Mouse (Mus musculus): ENCODE measurements at regions not wholly inside any gene's neighbourhood (a gene's known extent, or its start where the extent isn't known, plus 50 kb on each side); places are given as distances from the start of the nearest gene placed in this dataset.
A peak's percentile ranks its signal among the peaks of the same experiment; 100 is the strongest.

DNA sequence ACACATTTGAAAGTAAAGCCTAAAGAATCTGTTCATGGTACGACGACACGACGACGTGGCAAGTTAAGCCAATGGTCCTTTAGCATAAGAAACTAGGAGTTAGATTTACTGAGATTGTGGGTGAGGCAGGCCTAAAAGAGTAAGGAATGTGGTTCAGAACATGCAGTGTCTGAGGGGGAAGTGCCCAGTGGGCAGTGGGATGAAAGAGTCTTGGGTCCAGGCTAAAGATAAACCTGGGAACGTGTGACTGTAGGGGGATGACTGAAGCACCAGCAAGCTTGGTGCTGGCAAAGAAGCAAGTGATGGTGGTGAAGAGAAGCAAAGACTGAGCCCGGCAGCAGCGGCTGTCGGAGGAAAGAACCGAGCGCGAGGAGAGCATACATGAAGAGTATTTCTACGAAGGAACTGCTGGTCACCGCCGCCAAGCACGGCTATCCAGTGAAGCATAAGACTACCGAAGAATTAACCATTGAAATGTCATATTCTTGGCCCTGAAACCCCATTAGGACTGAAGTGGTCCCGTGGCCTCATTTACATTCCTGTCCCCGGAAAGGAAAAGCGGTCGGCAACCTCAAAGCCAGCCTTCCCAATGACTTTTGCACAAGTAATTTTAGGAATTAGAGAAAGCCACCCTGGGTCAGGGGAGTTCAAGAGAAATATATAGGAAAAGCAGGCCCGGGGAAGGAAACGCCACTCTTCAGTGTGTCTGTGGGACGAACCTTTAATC lies 76.2 kb upstream of the Armc2 start:
- DNase-seq (ENCODE audit: low spot score): no peak

DNA sequence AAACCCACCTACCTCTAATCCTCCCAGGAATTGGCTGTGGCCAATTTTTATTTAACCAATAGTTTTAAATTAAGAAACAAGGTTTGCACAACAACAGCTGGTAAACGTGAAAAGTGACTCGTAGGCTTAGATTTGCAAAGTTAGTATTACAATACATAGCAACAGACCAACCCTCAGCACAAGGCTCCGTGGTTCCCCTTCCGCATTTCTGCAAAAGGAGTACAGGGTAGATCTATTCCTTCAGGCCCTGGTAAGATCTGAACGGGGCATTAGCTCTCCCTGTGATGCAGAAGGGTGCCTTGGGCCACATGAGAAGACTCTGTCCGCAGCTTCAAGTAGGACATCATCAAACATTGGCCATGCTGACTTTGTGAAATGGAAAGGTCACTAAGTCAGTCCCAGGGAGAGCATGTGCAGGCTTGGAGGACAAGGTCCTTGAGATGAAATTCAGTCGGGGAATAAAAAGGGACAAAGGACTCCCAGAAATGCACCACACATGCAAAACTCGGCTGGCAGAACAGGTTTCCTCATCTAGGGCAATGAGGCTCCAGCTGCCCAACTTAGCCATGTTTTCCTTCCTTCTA lies 75.0 kb upstream of the Armc2 start:
- no peak for DNase-seq (ENCODE audit: low spot score)

DNA sequence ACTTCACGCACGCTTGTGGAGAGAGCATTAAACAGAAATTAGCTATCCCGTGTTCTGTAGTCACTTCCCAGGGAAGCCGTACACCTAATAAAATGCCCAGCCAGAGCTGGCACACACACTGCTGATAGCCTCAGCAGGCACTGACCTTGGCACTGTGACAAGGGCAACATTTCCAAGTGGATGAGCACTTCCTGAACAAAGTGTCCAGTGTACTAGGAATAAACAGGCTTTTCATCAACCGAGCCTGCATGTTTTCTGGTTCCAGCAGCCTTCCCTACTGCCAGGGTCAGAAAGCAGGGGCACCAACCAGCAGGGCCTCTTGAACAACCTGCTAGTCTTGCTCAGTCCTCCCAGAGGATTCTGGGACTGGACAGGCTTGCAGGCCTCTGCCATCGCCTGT lies 74.3 kb upstream of the Armc2 start:
- peak; percentile 51 for DNase-seq (ENCODE audit: low spot score)

DNA sequence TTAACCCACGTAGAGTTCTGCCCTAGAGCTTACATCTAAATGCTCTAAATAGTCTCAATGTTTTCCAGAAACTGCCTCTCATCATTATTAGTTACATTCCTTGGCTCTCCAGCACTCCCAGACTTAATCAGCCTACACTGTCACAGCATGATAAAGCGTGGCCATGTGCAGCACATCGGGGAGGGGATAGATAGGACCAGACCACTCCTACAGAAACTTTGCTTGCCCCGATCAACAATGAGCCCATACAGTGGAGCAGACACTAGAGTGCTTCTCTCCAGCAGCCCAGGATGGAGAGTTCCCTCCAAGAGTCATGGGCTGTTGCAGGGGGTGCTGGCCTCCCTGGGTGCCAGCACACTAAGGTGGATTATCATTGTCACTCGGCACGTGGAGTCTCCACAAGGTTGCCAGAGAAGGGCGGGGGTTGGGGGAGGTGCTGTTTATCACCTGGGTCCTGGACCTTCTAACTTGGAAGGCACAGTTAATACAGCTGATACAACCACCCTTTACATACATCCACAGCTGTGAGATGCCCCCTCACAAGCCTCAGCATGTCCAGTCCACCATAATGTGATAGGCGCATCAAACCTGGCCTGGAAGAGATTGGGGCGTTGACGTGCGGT lies 73.4 kb upstream of the Armc2 start:
- DNase-seq (ENCODE audit: low spot score): no peak

DNA sequence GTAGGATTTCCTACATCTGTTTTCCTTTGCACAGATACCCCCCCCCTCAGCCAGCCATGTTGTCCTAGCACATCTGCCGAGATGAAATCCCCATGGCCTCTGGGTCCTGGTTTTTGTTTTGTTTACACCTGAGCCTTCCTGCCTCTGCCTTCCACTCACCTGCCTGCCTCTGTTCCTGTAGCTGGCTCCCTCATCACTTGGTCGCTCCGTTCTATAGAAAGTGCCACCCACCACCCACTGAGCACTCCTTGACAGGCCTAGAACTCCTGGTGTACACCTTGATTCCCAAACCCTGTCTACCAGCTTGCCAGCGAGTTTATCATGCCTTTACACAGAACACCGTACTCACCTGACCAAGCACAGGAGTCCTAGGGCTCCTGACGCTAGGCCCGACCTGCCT lies 72.6 kb upstream of the Armc2 start:
- DNase-seq (ENCODE audit: low spot score): no peak

DNA sequence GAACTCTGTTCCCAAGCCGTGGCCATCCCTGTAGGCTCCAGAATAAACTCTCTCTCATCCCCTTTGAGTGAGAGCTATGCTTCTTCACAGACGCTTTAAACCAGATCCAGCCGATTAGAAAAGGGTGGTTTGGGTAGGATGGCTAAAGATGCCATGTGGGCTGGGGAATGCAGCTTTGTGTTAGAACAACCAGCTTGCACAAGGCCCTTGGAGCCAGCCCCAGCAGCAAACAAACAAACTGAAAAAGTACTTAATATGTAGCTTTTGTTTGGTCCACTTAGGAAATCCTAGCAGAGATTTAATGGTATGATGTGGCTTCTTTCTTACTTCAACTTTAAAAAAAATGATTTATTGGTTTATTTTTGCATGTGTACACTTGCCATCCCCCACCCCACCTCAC lies 71.9 kb upstream of the Armc2 start:
- no peak for DNase-seq (ENCODE audit: low spot score)

DNA sequence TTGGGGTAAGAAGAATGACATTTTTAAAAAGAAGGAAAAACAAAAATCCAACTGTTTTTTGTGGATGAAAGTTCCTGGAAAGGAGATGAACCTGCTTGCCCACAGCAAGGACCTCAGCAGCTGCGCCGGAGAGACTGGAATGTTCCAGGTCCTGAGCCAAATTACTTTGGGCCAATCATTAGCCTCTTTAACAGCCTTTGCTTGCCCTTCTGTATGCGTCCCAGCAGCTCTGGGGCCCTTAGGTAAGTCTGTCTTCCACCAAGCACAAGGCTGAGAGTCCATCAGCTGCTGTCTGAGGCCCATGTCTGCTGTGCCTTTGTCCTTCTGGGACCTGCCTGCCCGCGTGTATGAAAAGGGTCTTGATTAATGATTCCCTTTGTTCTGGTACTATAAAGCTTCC lies 71.4 kb upstream of the Armc2 start:
- peak; percentile 75 for DNase-seq (ENCODE audit: low spot score)

DNA sequence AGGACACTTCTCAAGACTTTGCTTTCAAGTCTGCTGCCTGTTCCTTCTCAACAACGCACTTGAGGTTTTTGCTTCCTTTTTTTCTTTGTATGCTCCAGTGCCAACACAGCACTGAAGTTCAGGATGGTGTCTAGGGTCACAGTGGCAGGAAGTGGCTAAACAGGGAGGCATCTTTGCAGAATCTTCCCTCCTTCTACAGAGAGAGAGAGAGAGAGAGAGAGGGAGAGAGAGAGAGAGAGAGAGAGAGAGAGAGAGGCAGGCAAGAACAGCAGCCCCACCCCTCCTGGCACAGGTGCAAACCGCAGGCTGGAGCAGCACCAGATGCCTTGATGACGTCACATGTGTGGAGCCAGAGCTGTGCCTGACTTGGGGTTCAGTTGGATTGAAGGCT lies 71.0 kb upstream of the Armc2 start:
- DNase-seq (ENCODE audit: low spot score): peak; percentile 88

DNA sequence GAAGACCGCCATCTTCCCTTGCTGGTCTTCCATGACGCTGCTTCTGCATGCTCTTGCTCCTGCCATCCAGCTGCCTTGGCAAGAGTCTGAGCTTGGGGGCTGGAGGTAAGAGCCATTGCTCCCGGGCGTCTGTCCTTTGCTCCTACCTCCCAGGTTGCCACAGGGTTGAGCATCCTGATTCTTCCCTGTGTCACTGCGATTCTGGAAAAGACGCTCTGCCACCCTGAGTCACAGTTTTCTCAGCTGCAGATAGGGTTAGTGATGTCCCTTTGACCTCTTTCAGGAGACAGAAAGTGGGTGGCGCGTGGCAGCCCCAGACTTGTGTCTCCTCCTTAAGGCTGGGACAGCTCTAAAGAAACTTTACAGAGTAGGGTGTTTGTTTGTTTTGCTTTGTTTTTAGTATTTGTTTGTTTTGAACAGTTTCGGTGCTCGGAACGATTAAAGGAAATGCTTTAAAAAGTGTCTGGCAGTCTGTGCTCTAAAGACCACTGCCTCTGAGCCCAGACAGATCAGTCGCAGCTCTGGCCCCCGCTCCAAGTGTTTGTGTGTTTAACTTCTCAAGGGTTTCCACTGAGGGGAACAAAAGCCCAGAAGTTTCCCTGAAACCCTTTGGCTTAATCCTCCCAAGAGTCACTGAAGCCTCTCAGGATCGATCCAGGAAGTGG lies 70.5 kb upstream of the Armc2 start:
- DNase-seq (ENCODE audit: low spot score): no peak

DNA sequence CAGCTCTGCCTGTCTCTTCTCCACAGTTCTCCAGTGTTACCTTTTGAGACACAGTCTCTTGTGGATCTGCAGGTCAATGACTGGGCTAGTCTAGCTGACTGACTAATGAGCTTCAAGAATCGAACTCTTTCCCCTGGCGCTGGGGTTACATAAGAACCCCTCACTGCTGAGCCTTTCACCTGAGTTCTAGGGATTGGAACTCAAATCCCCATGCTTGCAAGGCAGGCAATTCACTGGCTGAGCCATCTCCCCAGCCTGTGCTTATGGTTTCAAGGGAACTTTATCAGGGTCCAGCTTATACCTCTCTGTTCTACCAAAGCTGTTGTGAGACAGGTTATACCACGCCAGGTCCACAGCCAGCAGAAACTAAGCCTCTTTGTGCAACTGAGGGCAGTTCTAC lies 69.7 kb upstream of the Armc2 start:
- DNase-seq (ENCODE audit: low spot score): no peak

DNA sequence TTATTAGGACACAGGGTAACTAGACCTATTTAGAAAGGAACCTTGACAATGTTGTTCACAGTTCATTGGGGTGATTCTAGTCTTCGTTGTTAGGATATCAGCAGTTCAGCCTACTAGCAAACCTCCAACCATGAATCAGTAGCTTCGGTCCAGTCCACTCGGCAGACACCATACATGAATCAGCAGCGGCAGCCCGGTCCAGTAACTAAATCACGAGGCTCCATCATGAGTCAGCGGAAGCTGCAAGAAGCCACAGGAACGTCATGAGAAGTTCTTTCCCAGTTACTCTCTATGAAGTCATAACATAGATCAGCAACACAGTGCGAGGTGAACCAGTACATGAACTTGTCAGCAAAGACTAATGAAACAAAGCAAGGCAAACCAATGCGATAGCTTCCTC lies 68.4 kb upstream of the Armc2 start:
- DNase-seq (ENCODE audit: low spot score): no peak

DNA sequence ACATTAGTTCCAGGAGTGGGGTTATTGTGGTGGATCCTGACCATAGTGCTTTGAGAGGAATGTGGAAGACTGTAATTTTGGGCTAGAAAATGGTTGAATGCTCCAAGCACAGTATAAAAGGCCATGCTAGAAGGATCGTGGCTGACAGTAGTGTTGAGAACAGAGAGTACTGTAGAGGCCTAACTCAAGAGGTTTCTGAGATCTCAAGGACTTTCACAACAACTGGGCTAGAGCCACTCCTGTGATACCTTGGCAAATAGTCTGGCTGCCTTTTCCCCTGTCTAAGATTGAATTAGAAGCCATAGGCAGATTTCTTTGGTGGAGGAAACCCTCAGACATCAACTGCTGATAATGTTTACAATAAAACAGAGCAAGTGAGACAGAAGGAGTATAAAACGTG lies 67.1 kb upstream of the Armc2 start:
- DNase-seq (ENCODE audit: low spot score): no peak

DNA sequence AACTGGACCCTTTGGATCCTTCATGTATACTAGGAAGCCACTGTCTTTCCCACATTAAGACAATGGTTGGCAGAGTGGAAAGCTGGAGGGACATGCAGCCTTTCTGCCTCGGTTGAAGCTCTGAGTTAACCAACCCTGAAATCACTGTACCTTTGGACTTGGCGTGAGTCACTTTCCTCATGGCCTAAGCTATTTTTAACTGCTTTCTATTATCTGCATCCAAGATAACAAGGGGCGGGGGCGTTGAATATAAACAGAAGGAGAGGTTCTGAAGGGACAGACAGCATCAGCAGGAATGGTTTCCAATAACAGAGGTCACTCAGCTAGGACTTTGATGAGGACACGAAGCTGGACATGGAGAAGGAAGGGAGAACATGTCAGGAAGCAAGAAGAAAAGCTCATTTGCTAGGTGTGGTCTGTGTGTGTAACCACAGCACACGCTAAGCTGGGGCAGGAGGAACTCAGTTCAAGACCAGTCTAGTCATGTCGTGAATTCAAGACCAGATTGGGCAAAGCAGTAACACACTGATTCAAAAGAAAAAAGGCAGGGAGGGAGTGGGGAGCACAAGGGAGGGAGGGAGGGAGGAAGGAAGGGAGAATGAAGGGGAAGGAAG lies 64.1 kb upstream of the Armc2 start:
- DNase-seq (ENCODE audit: low spot score): no peak

DNA sequence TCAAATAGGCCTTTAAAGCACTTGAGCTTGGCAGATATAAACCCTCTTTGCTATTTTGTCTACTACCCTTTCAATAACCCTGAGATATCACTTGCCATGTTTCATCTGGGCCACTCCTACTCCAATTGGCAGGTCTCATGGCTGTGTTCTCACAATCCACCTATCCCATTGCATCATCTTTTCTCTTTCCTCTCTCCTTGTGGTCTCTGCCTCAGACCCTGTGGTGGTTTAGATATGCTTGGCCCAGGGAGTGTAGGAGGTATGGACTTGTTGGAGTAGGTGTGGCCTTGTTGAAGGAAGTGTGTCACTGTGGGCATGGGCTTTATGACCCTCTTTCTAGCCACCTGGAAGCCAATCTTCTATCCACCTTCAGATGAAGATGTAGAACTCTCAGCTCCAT lies 61.5 kb upstream of the Armc2 start:
- DNase-seq (ENCODE audit: low spot score): no peak

DNA sequence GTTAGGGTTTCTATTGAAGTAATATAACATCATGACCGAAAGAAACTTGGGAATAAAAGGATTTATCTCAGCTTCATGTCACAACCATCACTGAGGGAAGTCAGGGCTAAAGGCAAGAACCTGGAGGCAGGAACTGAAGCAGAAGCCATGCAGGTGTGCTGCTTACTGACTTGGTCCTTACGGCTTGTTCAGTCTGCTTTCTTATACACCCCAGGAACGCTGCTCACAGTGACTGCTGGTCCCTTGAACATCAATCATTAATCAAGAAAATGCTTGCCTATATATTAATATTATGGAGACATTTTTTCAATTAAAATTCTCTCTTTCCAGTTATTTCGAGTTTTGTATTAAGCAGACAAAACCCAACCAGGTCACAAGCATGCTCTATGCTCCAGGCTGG lies 58.5 kb upstream of the Armc2 start:
- no peak for DNase-seq (ENCODE audit: low spot score)

DNA sequence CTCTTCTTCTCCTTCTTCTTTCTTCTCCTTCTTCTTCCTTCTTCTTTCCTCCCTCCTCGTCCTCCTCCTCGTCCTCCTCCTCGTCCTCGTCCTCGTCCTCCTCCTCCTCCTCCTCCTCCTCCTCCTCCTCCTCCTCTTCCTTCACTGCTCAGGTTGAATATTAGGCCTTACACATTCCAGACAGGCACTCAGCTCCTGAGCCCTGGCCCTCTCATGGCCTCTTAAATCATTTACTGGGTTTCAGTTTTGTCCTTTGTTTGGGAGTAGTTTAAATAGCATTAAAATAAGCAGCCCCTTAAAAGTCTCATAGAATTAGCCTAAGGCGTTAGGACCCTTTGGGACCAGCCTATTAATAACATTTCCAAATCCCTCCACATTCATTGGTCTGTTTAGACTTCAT lies 57.3 kb upstream of the Armc2 start:
- DNase-seq (ENCODE audit: low spot score): no peak

DNA sequence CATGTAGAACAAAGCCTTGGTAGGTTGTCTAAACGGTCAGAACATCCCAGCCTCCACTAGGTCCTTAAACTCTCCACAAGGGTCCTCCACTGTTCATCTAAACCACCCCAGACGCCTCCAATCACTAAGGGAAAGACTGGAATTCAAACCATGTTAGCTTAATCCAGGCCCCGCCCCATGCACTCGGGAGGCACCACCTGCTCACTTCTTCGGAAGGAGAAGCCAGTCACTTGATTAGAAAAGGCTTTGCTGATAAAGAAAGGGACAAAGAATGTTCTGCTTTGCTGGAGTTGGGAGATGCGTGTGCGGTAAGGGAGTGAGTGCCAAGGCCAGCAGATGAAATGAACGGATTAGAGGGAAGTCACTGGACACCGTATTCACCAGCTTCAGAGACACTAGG lies 54.5 kb upstream of the Armc2 start:
- no peak for DNase-seq (ENCODE audit: low spot score)

DNA sequence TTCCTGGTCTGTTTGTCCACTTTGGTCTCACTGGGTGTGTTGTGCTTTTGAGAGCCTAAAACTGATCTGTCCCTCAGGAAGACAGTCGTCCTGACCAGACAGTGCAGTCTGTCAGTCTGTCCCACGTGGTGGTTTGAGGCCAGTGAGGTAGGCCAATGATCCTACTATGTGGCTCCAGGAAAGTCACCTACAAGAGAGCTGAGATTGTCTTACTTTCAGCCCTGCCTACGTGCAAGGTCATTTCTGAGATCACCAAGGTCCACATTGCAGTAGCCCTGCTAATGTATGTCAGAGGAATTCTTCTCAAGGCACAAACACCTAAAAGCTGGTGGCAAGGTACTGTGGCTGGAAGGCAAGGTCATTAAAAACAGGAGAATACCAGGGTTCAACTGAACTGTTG lies 53.9 kb upstream of the Armc2 start:
- no peak for DNase-seq (ENCODE audit: low spot score)

DNA sequence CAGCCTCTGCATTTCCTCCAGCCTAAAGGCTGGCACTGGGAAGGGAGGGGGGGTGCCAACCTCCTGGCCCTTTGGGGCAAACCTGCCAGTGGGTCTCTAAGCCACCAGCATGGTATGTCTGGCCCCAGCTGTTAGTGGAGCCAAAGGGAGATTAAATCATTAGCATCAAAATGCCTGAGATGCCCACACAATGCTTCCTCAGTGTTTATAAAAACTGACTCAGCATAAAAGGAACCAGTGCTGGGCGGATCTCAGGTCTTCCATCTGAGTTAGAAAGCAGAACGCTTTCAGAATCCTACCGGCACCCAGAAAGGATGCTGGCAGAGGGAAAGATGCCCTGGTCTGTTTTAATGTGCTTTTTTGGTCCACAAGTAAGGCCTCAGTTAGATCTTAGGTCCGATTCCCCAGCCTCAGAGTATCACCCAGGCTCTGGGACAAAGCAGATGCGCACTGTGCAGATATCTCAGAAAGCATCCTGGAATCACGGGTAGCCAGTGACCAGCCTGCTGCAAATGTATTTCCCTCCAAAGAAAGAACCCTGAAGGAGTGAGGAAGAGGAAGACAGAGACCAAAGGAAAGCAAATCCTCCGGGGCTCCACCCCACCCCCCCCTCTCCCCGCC lies 53.3 kb upstream of the Armc2 start:
- DNase-seq (ENCODE audit: low spot score): no peak

DNA sequence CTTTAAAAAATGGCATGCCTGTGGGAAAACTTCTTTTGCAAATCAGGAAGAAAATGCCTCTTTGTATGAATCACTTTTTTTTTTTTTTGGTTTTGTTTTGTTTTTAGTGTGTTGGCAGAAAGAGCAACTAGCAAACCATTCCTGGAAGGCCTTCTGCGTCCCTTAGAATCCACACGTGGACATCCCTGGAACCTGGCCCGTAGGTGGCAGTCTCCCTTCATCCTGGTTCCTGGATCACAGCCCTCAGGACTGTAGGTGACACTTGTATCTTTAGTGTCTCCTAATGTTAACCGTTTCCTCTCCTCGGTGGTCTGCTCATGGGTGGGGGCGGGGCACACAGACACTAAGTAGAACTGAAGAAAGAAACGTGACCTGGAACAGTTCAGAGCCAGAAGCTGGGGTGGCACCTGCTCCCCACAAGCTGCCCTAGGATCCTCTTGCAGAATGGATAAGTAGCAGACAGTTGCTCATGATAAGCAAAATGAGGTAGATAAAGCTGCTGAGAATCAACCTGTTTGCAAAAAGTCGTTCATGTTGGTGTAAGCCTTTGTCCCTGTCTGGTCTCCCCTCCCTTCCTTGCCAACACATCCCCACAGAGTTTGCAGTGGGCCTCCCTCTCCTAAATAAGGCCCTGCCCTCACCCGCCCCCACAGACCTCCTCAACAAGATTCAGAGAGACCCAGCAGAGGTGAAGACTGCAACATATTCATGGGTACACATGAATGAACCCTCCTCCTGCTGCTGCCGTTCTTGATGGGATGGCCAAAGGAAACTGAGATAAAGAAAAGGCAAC lies 52.6 kb upstream of the Armc2 start:
- DNase-seq (ENCODE audit: low spot score): peak; percentile 34

DNA sequence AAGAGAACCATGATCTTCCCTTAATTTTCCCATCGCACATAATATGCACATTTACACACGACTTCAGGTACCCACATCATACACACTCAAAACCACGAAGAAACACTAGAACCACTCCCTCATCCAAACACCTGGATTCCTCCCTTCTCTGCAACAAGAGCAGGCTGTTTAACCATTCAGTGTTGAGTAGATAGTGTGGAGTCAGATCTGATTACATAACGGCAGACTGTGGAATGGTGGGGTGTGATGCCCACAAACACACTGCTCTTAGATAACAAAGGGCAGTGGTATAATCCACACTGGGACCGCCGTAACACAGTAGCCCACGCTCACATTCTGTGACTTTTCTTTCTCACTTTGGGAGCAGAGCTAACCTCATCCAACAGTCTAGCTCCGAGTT lies 51.5 kb upstream of the Armc2 start:
- no peak for DNase-seq (ENCODE audit: low spot score)
